Mouse (Mus musculus) adrenal gland, postnatal 10 days (tissue): ENCODE measurements around the gene Phactr3. TPM values are rescaled to one million over a fixed set of nuclear protein-coding genes. Genes with fewer than 3 reads are reported as not detected.

ENCODE experiments used
- DNase-seq: peaks from one replicate; pipeline ENCODE4 v3.0.0; 2021; ENCODE audit warnings: mixed read lengths
- total RNA-seq, 2 experiments: library from RNA; stranded (reverse); gene quantifications; 2 replicates each; pipeline ENCODE4 v1.2.3; 2021

The Phactr3 gene
- total RNA-seq, 2 experiments from 2014 or later, result 3.1 to 3.3 TPM

DNA sequence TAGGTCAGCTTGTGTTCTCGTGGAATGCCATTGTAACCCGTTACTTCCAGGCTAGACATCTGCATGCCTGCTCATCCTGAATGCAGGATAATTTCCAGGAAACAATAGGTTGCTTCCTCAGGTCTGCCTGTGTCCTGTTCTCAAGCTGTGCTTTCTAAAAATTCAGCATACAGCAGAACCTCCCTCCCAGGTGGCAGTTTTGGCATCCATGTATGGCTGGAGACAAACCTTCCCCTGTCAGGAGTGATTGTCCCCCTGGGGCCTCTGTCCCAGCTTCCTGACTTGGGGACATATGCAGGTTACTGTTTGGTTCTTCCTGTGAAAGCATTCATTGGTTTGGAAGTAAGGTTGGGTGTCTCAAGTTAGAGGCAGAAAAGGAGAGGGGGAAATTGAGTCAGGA, 74.7 kb downstream of the Phactr3 start:
- no peak for DNase-seq

DNA sequence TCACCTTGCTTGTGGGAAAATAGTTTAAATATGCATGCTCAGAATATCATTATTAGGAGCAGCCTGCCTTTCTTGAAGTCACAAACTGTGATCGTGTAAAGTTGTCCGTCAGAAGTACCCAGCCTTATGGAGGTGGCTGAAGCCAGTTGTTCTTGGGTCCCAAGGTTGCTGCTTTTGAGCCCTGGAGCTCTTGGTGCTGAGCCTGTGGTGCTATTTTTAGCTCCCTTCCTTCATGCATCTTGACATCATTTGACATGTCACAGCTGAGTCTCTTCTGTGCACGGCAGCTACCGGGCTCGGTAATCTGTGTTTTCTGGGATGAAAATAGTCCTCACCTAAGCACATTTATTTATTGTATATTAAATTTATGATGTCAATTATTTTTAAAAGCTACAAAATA, 76.1 kb downstream of the Phactr3 start:
- DNase-seq, result no peak

DNA sequence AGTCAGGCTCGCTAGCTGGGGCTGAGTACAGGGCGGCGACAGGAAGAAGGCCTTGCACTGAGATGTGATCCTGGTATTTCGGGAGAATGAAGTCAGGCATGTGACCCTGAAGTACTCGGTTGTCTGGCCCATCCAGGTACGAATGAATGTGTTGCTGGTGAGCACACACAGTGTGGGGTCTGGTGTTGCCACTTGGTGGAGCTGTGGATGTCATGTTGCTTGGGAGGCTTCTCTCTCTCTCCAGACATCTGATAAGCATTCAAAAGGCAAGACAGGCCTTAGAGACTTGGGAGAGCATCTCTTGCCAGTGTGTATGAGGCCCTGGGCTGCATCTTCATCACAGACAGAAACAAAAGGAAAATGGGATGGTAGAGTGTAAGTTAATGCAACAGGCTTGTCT, 77.3 kb downstream of the Phactr3 start:
- DNase-seq, result no peak

GRCm38 (mm10) chr2:178197542-178197941, 78.8 kb downstream of the Phactr3 start:
- no peak for DNase-seq

DNA sequence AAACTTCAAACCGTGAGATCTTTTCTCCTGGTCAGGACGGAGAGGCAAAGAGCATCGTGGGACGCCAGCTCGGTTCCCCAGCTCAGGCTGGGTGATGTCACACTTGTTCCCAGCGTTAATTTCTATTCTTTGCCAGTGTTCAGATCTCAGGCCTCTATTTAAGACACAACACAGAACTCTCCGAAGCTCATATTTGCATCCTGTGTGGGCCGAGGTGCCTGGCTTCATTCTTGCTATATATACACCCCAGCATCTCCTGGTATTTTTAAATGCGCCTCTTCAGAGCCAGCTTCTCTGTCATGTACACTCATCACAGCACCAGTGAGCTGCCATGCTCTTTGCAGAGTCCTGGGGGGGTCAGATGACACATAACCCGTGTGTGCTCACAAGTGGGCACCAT, 85.7 kb downstream of the Phactr3 start:
- DNase-seq, result no peak

DNA sequence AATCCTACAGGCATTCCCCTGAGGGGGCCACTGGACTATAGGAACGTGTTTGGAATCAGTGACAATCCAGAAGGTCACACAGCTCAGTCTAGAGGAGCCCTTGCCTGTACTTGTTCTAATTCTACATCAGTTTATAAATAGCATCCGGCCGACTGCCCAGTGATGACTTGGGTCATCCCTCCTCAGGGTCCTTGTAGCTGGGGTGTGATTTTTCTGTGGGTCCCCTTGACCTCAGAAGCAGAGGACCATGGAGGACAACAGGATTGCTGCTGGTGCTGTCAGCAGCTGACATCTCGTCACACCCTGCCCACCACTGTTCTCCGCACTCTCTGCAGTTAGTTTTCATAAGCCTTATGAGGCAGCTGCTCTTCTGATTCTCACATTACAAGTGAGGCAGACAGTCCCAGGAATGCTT, 89.4 kb downstream of the Phactr3 start:
- DNase-seq, result no peak

DNA sequence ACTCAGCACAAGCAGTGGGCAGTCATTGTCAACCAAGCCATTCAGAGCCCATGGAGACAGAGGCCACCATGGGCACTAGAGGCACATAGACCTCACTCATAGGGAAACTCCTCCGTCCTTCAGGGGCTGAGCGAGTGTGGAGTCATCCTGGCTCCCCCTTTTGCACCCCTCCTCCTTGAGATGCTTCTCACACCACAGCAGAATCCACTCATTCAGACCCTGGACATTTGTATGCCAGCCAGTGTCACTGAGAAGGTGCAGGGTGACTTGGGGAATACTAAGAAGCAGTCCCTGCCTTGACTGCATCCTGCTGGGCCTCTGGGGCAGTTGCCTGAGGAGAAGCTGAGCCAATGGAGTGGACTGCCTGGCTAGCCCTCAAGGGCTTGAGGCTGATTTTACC, 95.1 kb downstream of the Phactr3 start:
- no peak for DNase-seq

DNA sequence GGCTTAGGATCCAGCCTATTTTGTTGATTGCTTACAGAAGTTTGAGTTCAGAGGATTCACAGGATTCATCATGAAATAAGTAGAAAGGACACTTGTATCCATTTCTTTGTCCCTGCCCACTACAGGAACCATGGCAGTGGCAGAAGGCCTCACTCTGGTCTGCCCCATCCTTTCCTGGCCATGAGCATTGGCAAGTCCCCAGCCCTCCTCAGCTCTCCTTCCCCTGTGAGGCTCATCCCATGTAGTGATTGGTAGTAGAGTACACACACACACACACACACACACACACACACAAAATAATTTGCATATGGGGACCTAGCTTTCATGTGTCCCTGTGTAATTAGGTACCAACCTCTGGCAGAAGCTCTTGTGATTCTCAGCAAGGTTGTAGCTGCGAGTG, 95.8 kb downstream of the Phactr3 start:
- DNase-seq, result no peak

GRCm38 (mm10) chr2:178218461-178218860, 99.7 kb downstream of the Phactr3 start:
- DNase-seq, result no peak

DNA sequence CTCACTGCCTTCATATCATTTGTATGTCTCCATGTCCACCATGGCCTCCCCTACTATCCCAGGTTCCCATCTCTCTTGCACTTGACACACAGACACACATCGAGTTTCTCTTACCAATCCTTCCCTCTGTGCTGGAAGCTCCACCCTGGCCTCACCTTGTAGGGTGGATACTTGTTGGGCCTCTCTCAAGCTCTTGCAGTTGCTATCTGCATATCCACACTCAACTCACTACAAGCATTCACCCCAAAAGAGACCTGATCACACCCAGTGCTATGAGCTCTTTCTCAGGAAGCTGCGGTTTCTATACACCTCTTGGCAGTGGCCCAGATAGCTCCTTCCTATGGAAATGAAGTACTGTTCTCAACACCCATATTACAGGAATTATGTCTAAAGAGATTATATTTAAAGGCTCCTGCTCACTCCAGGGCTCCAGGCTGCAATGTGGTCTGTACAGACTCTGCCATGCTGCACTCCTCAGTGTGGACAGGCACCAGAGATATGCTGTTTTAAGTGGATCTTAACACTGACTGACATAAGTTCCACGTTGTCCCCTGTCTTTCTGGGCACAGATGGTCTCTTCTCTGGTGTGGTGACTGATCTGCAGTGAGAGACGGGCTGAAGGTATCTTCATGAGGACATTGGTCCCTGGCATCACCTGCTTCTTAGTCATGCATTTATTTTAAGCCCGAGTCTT, 100.8 kb downstream of the Phactr3 start:
- no peak for DNase-seq

DNA sequence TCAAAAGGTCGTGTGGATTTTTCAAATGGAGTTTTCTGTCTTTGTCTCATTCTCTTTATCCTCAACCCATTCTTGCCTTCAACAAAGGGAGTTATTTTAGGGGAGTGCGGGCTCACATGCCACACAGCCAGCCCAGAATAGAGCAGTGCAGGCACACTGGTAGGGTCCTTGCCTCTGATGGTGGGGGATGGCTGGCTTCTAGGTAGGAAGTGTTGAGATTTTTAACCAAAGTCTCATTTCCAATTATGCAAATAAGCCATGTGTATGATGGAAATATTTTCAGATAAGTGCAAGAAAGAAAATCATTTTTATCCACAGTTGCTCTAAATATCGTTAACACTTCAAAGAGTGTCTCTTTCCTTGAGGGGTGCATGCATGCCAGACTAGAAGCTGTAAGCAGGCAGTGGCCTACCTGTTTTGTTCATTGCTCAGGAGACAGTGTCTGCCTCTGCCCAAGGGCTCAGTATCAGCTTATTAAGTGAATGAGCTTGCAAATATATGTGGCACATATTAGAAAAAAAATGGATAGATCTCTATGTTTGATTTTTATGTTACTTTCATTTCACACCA, 101.5 kb downstream of the Phactr3 start:
- no peak for DNase-seq

DNA sequence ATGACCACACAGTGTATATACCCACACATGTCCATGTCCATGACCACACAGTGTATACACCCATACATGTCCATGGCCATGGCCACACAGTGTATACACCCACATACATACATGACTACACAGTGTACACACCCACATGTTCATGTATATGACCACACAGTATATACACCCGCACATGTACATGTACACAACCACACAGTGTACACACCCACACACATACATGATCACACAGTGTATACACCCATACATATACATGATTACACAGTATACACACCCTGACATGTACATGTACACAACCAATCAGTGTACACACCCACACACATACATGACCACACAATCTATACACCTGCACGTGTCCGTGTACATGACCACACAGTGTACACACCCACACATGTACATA, 102.2 kb downstream of the Phactr3 start:
- no peak for DNase-seq

GRCm38 (mm10) chr2:178229231-178229630, 110.5 kb downstream of the Phactr3 start:
- no peak for DNase-seq

DNA sequence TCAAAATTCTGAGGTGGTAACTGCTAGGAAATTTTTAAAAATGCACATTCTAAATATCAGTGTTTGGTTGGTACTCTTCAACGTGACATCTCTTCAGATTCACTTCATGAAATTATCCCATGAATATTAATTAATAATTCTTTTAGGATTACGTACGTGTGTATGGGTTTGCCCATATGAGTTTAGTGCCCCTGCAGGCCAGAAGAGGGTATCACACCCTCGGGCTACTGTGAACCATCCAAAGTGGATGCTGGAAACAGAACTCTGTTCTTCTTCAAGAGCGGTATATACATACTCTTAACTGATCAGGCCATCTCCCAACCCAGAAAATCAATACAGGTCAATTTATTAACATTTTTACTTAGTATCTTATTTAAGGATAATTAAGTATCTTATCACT, 114.7 kb downstream of the Phactr3 start:
- no peak for DNase-seq

- no peak for DNase-seq
Observed at GRCm38 (mm10) chr2:178237056-178237455, 118.3 kb downstream of the Phactr3 start.

DNA sequence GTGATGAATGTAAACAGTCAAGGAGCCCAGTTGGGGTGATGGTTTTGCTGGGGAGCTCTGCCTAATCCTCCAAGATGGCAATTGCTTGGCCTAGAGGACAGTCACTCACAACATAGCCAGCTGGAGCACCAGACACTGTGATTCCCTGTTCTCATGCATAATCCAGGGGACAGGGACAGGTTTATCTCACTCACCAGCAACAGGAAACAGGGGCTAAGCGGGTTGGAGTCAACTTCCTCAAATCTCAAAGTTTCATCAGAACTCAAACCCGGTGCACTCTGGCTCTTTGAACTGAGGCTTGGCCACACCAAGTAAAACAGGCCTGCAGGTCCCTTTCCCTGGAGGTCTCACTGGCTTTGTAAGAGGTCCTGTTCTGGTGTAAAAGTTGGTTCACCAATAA, 119.7 kb downstream of the Phactr3 start:
- no peak for DNase-seq

GRCm38 (mm10) chr2:178240886-178241285, 122.1 kb downstream of the Phactr3 start:
- DNase-seq, result no peak

GRCm38 (mm10) chr2:178241374-178241773, 122.6 kb downstream of the Phactr3 start:
- DNase-seq, result no peak

DNA sequence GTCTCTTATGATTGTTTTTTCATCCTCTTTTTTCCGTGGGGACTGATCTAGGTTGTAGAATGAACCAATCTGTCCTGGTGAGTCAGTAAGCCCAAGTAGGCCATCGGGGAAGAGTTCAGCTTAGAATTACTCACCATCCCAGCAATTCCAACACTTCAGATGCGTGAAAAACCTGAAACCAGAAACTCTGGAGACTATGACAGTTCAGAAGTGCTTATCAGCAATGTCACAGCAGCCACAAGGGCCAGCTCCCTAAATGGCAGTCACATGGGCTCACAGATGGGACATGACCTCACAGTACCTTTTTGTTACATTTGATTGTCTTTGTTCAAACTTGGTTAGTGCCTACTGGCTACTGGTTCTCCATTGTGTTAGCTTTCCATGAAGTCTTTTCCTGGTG, 124.2 kb downstream of the Phactr3 start:
- DNase-seq, result no peak

DNA sequence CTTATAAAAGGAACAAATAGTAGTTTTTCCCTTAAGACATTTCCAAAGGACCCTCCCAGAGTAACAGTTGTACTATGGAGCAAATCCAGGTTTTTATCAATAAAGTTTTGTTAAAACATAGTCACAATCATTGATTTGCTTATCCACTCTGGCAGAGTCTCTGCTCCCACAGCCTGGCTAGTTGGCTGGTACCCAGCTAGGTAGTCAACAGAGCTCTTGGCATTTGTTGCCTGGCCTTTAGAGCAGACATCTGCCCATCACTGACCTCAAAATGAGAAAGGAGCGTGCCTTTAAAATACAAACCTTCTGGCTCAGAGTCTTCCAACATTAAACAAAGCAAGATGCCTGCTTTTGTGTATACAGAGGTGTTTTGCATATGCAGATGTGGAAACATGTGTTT, 126.1 kb downstream of the Phactr3 start:
- DNase-seq, result no peak

DNA sequence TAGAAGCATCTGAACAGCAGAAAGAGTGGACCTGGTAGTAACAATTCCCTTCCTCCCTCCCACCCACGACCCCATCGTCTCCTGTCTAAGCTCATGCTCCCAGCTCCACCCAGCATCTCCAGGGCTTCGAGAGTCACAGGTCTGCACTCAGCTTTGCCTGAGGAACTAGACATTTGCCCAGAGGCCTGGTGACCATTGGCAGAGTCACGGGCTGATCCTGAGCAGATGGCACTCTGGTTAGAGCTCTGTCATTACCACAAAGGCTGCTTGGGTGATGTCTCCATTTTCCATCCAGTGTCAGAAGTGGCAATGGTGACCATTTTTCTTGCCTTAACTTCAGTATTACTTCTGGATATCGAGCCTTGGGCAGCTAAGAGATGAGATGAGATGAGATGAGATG, 127.1 kb downstream of the Phactr3 start:
- no peak for DNase-seq

GRCm38 (mm10) chr2:178246767-178247166, 128.0 kb downstream of the Phactr3 start:
- DNase-seq, result no peak

DNA sequence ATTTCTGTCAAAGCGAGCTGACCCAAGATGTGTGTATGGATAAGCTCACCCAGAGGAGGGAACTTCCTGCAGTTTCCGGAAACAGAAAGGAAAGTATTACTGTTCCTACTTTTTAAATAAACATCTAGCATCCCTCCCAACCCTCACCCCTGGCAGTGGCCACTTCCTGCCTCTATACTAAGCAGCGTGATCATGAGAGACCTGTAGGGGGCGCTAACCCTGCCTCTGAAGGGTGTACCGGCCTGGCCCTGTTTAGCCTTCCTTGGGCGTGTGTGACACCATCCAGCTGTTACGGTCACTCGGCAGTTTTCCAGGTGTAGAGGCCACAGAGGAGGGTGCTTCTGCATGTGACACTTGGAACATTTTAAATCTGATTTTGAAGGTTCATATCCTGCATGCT, 128.5 kb downstream of the Phactr3 start:
- no peak for DNase-seq

GRCm38 (mm10) chr2:178257117-178257825, 138.5 kb downstream of the Phactr3 start:
- peak; percentile 49 for DNase-seq
